Mouse (Mus musculus): Measurements from ENCODE around the gene Rhbdl1. TPM values are rescaled to one million over a fixed set of nuclear protein-coding genes. Genes with fewer than 3 reads are reported as not detected.

Gene Rhbdl1
- polyA plus RNA-seq, 1 experiment: 2.4 TPM

Other genes starting within 250 kb of the Rhbdl1 start
- gene Gng13, start 120.1 kb downstream of the Rhbdl1 start, polyA plus RNA-seq (2012; ENCODE audit: low replicate concordance): not detected in 2 replicates
- gene Chtf18, start 109.9 kb downstream of the Rhbdl1 start, polyA plus RNA-seq (2012; ENCODE audit: low replicate concordance): 57.7 and 72.3 TPM in 2 replicates
- gene Rpusd1, start 109.6 kb downstream of the Rhbdl1 start, polyA plus RNA-seq (2012; ENCODE audit: low replicate concordance): 64.2 and 71.2 TPM in 2 replicates
- gene Mslnl, start 101.3 kb downstream of the Rhbdl1 start, polyA plus RNA-seq (2012; ENCODE audit: low replicate concordance): not detected in 2 replicates
- 0.22 and 0.53 TPM in 2 replicates for gene Msln, start 82.9 kb downstream of the Rhbdl1 start, polyA plus RNA-seq (2012; ENCODE audit: low replicate concordance)
- 11.2 and 16.9 TPM in 2 replicates for gene Narfl, start 63.5 kb downstream of the Rhbdl1 start, polyA plus RNA-seq (2012; ENCODE audit: low replicate concordance)
- gene Haghl, start 51.6 kb downstream of the Rhbdl1 start, polyA plus RNA-seq (2012; ENCODE audit: low replicate concordance): 11.2 and 11.4 TPM in 2 replicates
- not detected in 2 replicates for gene Ccdc78, start 50.7 kb downstream of the Rhbdl1 start, polyA plus RNA-seq (2012; ENCODE audit: low replicate concordance)
- gene Fam173a, start 44.4 kb downstream of the Rhbdl1 start, polyA plus RNA-seq (2012; ENCODE audit: low replicate concordance): 9.0 and 19.8 TPM in 2 replicates
- not detected in 2 replicates for gene AC134908.4, start 41.6 kb downstream of the Rhbdl1 start, polyA plus RNA-seq (2012; ENCODE audit: low replicate concordance)
- gene Metrn, start 40.2 kb downstream of the Rhbdl1 start, polyA plus RNA-seq (2012; ENCODE audit: low replicate concordance): 158 and 177 TPM in 2 replicates
- 0.28 and 0.61 TPM in 2 replicates for gene Fbxl16, start 28.2 kb downstream of the Rhbdl1 start, polyA plus RNA-seq (2012; ENCODE audit: low replicate concordance)
- gene Wdr24, start 13.7 kb downstream of the Rhbdl1 start, polyA plus RNA-seq (2012; ENCODE audit: low replicate concordance): 2.6 and 13.2 TPM in 2 replicates
- 2.6 and 6.8 TPM in 2 replicates for gene Jmjd8, start 8.4 kb downstream of the Rhbdl1 start, polyA plus RNA-seq (2012; ENCODE audit: low replicate concordance)
- 52.2 and 64.9 TPM in 2 replicates for gene Stub1, start 3.9 kb downstream of the Rhbdl1 start, polyA plus RNA-seq (2012; ENCODE audit: low replicate concordance)
- gene Gm20683, start 4.5 kb upstream of the Rhbdl1 start, polyA plus RNA-seq (2012; ENCODE audit: low replicate concordance): 12.7 and 16.5 TPM in 2 replicates
- gene Rhot2, start 7.6 kb upstream of the Rhbdl1 start, polyA plus RNA-seq (2012; ENCODE audit: low replicate concordance): 134 and 279 TPM in 2 replicates
- 22.8 and 33.0 TPM in 2 replicates for gene Wdr90, start 24.2 kb upstream of the Rhbdl1 start, polyA plus RNA-seq (2012; ENCODE audit: low replicate concordance)
- 164 and 319 TPM in 2 replicates for gene Mcrip2, start 31.5 kb upstream of the Rhbdl1 start, polyA plus RNA-seq (2012; ENCODE audit: low replicate concordance)
- gene Mettl26, start 37.8 kb upstream of the Rhbdl1 start, polyA plus RNA-seq (2012; ENCODE audit: low replicate concordance): 60.7 and 67.0 TPM in 2 replicates
- 1.4 and 1.7 TPM in 2 replicates for gene Wfikkn1, start 43.6 kb upstream of the Rhbdl1 start, polyA plus RNA-seq (2012; ENCODE audit: low replicate concordance)
- gene Rab40c, start 82.4 kb upstream of the Rhbdl1 start, polyA plus RNA-seq (2012; ENCODE audit: low replicate concordance): 12.5 and 13.4 TPM in 2 replicates
- 354 and 1,450 TPM in 2 replicates for gene Pigq, start 107.6 kb upstream of the Rhbdl1 start, polyA plus RNA-seq (2012; ENCODE audit: low replicate concordance)
- 0.28 and 3.2 TPM in 2 replicates for gene Nhlrc4, start 107.7 kb upstream of the Rhbdl1 start, polyA plus RNA-seq (2012; ENCODE audit: low replicate concordance)
- gene A930017K11Rik, start 115.3 kb upstream of the Rhbdl1 start, polyA plus RNA-seq (2012; ENCODE audit: low replicate concordance): 0.09 TPM in 1 of 2 replicates, not detected in the other
- 78.7 and 121 TPM in 2 replicates for gene Capn15, start 148.5 kb upstream of the Rhbdl1 start, polyA plus RNA-seq (2012; ENCODE audit: low replicate concordance)
- 4.8 and 7.2 TPM in 2 replicates for gene Rab11fip3, start 232.3 kb upstream of the Rhbdl1 start, polyA plus RNA-seq (2012; ENCODE audit: low replicate concordance)

Data from leukemia stem cell, adult 10-12 weeks (primary cell).